Mouse (Mus musculus): ENCODE results near the gene Trim37.
"Not testable (repeated sequence)": the region's sequence is repeated elsewhere in the genome, so short reads cannot be mapped to it uniquely, and the experiment has no call there.

Gene Trim37

GRCm38 (mm10) chr11:87227056-87227455 lies 100.2 kb downstream of the Trim37 start:
- no peak for DNase-seq (ENCODE audit: low spot score in 2 of 2)

- DNase-seq (ENCODE audit: low spot score in 2 of 2): no peak
Measured at GRCm38 (mm10) chr11:87233377-87233776, 106.5 kb downstream of the Trim37 start.

GRCm38 (mm10) chr11:87234743-87235485 lies 108.0 kb downstream of the Trim37 start:
- no peak for DNase-seq (ENCODE audit: low spot score in 2 of 2)

GRCm38 (mm10) chr11:87235486-87235872 lies 108.6 kb downstream of the Trim37 start:
- no peak for DNase-seq (ENCODE audit: low spot score in 2 of 2)

- DNase-seq (ENCODE audit: low spot score in 2 of 2): no peak
Measured at GRCm38 (mm10) chr11:87238891-87239530, 112.1 kb downstream of the Trim37 start.

GRCm38 (mm10) chr11:87240141-87240832 lies 113.4 kb downstream of the Trim37 start:
- DNase-seq (ENCODE audit: low spot score in 2 of 2): no peak

GRCm38 (mm10) chr11:87240833-87241215 lies 113.9 kb downstream of the Trim37 start:
- no peak for DNase-seq (ENCODE audit: low spot score in 2 of 2)

- DNase-seq (ENCODE audit: low spot score in 2 of 2): no peak
Measured at GRCm38 (mm10) chr11:87241256-87241655, 114.4 kb downstream of the Trim37 start.

- no peak for DNase-seq (ENCODE audit: low spot score in 2 of 2)
Measured at GRCm38 (mm10) chr11:87245171-87245840, 118.4 kb downstream of the Trim37 start.

GRCm38 (mm10) chr11:87246107-87246651 lies 119.3 kb downstream of the Trim37 start:
- DNase-seq (ENCODE audit: low spot score in 2 of 2): no peak

- DNase-seq (ENCODE audit: low spot score in 2 of 2): no peak
Measured at GRCm38 (mm10) chr11:87246724-87247493, 120.0 kb downstream of the Trim37 start.

GRCm38 (mm10) chr11:87247494-87247866 lies 120.6 kb downstream of the Trim37 start:
- no peak for DNase-seq (ENCODE audit: low spot score in 2 of 2)

- no peak for DNase-seq (ENCODE audit: low spot score in 2 of 2)
Measured at GRCm38 (mm10) chr11:87250132-87250531, 123.3 kb downstream of the Trim37 start.

GRCm38 (mm10) chr11:87253294-87253693 lies 126.4 kb downstream of the Trim37 start:
- no peak for DNase-seq (ENCODE audit: low spot score in 2 of 2)

GRCm38 (mm10) chr11:87254149-87254548 lies 127.3 kb downstream of the Trim37 start:
- no peak for DNase-seq (ENCODE audit: low spot score in 2 of 2)

- DNase-seq (ENCODE audit: low spot score in 2 of 2): no peak
Measured at GRCm38 (mm10) chr11:87257282-87257681, 130.4 kb downstream of the Trim37 start.

- no peak for DNase-seq (ENCODE audit: low spot score in 2 of 2)
Measured at GRCm38 (mm10) chr11:87259792-87260191, 132.9 kb downstream of the Trim37 start.

- not testable (repeated sequence) for DNase-seq (ENCODE audit: low spot score in 2 of 2)
Measured at GRCm38 (mm10) chr11:87261705-87262104, 134.8 kb downstream of the Trim37 start.

GRCm38 (mm10) chr11:87263946-87264345 lies 137.1 kb downstream of the Trim37 start:
- DNase-seq (ENCODE audit: low spot score in 2 of 2): no peak

GRCm38 (mm10) chr11:87266246-87266645 lies 139.4 kb downstream of the Trim37 start:
- DNase-seq (ENCODE audit: low spot score in 2 of 2): no peak

GRCm38 (mm10) chr11:87268803-87269202 lies 141.9 kb downstream of the Trim37 start:
- no peak for DNase-seq (ENCODE audit: low spot score in 2 of 2)

Measured in frontal cortex, postnatal 25 days (tissue).